Mouse (Mus musculus): ENCODE results near the gene Col9a2. TPM values are rescaled to one million over a fixed set of nuclear protein-coding genes. Genes with fewer than 3 reads are reported as not detected.
A peak's percentile ranks its signal among the peaks of the same experiment; 100 is the strongest.

The Col9a2 gene
- polyA plus RNA-seq, 1 experiment from 2014 or later = 6.0 TPM

DNA sequence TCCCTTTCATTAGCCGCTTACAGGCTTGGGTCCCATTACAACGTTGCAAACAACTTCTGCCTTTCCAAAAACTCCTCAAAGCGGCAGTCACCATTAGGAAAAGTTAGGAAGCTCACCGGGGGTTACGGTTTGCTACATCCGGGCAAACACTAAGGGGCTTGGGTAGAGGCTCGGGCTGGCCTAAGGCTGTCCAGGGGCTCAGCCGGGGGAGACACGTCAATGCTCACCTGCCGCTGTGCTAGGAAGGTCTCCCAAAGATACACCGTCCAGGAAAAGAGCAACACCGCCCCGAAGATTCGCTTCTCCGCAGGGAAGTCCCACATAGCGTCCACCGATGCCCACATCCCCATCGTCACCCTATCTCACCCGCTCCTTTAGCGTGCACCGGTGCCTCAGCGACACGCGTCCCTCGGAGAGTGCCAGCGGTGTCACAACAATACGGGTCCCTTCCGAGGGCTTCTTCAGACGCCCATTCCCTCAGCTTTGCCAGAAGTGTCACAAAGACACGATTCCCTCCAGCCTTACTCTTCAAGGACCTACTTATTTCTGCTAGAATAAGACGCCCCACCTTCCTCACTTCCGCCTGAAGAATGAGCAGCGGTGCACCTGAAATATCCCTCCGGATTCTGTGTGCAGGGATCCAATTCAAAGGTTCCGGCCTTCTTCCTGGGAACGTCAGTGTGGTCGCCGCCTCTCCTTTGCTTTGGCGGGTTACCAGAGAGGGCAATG, 58.6 kb downstream of the Col9a2 start, which contains the start of gene Zmpste24:
Gene Zmpste24, minus strand, starts transcription at position 592 of the 729 bp plus-strand sequence.
- ATAC-seq (replicated peaks; ENCODE audit: extremely low read depth, insufficient read depth, low FRiP score) = peak; percentile 66
- peak within 1 kb of the TSS; percentile 68; the same call in 1 of the 2 replicates for H3K27ac ChIP-seq (ENCODE audit: low read length)

GRCm38 (mm10) chr4:121103304-121103703, 64.1 kb downstream of the Col9a2 start:
- Histone ChIP-seq H3K27me3 (ENCODE audit: control insufficient read depth, insufficient read depth, low read length) (no peaks in the 10 kb centered on the region), H3K4me3 (ENCODE audit: low read length) (no peak overlapping the region), H3K27ac (ENCODE audit: low read length) (no peak overlapping the region), H3K36me3 (ENCODE audit: control insufficient read depth, insufficient read depth) (no peaks in the 10 kb centered on the region), H3K9me3 (replicated peaks; ENCODE audit: control insufficient read depth, low read length) (no peaks in the 10 kb centered on the region), H3K4me2 (ENCODE audit: low read depth, low read length) (no peak overlapping the region), H3K9ac (ENCODE audit: low read length) (no peak overlapping the region), H3K4me1 (ENCODE audit: control insufficient read depth, insufficient read depth, low read length) (0 out of 2 replicates have a peak, but pooled peaks cover 2% of the 10 kb centered on the region)
- no peak for ATAC-seq (replicated peaks; ENCODE audit: extremely low read depth, insufficient read depth, low FRiP score)
- WGBS = 76% methylated on average over 4 of the region's 4 CpGs

More for the DNA sequence above, 58.6 kb downstream of the Col9a2 start, which contains the start of gene Zmpste24:
- Histone ChIP-seq H3K4me3 (ENCODE audit: low read length) (peak within 1 kb of the TSS; percentile 91), H3K9ac (ENCODE audit: low read length) (peak within 1 kb of the TSS; percentile 84), H3K36me3 (ENCODE audit: control insufficient read depth, insufficient read depth) (peaks cover 14% of the 10 kb centered on the region), H3K4me2 (ENCODE audit: low read depth, low read length) (peak within 1 kb of the TSS; percentile 90), H3K27me3 (ENCODE audit: control insufficient read depth, insufficient read depth, low read length) (no peaks in the 10 kb centered on the region), H3K9me3 (replicated peaks; ENCODE audit: control insufficient read depth, low read length) (no peaks in the 10 kb centered on the region), H3K4me1 (ENCODE audit: control insufficient read depth, insufficient read depth, low read length) (peaks cover 13% of the 10 kb centered on the region)
- WGBS = under 1% methylated on average over 39 of the region's 39 CpGs

Other genes starting within 250 kb of the Col9a2 start
- gene Nfyc, start 207.8 kb upstream of the Col9a2 start, polyA plus RNA-seq (2015; fragmentation: Nextera tagmentation; extraction: Ambion mirVana) = 102 and 106 TPM in 2 replicates
- gene Rims3, start 184.6 kb upstream of the Col9a2 start, polyA plus RNA-seq (2015; fragmentation: Nextera tagmentation; extraction: Ambion mirVana) = 0.12 and 0.18 TPM in 2 replicates
- 10.6 and 11.0 TPM in 2 replicates for gene Exo5, start 114.4 kb upstream of the Col9a2 start, polyA plus RNA-seq (2015; fragmentation: Nextera tagmentation; extraction: Ambion mirVana)
- gene Zfp69, start 87.7 kb upstream of the Col9a2 start, polyA plus RNA-seq (2015; fragmentation: Nextera tagmentation; extraction: Ambion mirVana) = 9.1 and 10.3 TPM in 2 replicates
- 11.2 and 12.4 TPM in 2 replicates for gene Smap2, start 22.1 kb upstream of the Col9a2 start, polyA plus RNA-seq (2015; fragmentation: Nextera tagmentation; extraction: Ambion mirVana)
- gene Zmpste24, start 58.9 kb downstream of the Col9a2 start, polyA plus RNA-seq (2015; fragmentation: Nextera tagmentation; extraction: Ambion mirVana) = 24.6 and 29.1 TPM in 2 replicates
- gene Tmco2, start 69.8 kb downstream of the Col9a2 start, polyA plus RNA-seq (2015; fragmentation: Nextera tagmentation; extraction: Ambion mirVana) = not detected in 2 replicates
- 17.4 and 19.0 TPM in 2 replicates for gene Rlf, start 175.7 kb downstream of the Col9a2 start, polyA plus RNA-seq (2015; fragmentation: Nextera tagmentation; extraction: Ambion mirVana)

Data from heart, embryonic 16.5 days (tissue).